Mouse (Mus musculus) G1E (cell line): ENCODE results near the gene Fat2.

Experiments used
- CTCF ChIP-seq: IDR thresholded peaks from 2 replicates; pipeline ENCODE4 v1.5.1; 2012; ENCODE audit warnings: low read depth, low read length, inconsistent platforms, mixed read lengths
- GATA1 ChIP-seq: IDR thresholded peaks from 2 replicates; pipeline ENCODE4 v1.6.1; 2012; ENCODE audit warnings: borderline replicate concordance, low read length, inconsistent platforms, mixed read lengths
- POLR2AphosphoS5 ChIP-seq: IDR thresholded peaks from 2 replicates; pipeline ENCODE4 v1.6.1; 2012; ENCODE audit warnings: low read depth, low read length, inconsistent platforms; ENCODE audit not compliant: insufficient replicate concordance
- TAL1 ChIP-seq: conservative IDR thresholded peaks from 2 replicates; pipeline ENCODE4 v1.6.1; 2012; ENCODE audit warnings: low read depth, low read length, inconsistent platforms, mixed read lengths

DNA sequence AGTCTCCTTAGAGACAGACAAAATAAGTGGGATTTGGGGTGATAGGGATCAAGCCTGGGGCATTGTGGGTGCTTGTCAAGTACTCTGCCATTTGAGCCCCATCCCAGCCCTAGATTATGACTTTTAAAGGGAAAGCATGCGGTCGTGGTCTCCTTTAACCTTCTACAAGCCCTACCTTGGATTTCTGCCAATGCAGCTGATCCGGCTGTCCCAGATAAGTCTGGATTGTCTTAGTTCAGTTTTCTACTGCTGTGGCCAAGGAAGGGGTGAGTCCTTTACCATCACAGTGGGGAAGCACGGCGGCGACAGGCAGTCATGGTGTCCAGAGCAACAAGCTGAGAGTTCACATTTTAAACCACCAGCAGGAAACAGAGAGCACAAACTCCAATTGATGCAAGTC, 44.5 kb upstream of the Fat2 start:
- no peak for TF ChIP-seq CTCF
- no peak for TF ChIP-seq POLR2AphosphoS5
- no peak for TF ChIP-seq TAL1
- no peak for TF ChIP-seq GATA1
